Mouse (Mus musculus): ENCODE measurements at regions not wholly inside any gene's neighbourhood (a gene's known extent, or its start where the extent isn't known, plus 50 kb on each side); places are given as distances from the start of the nearest gene placed in this dataset.

DNA sequence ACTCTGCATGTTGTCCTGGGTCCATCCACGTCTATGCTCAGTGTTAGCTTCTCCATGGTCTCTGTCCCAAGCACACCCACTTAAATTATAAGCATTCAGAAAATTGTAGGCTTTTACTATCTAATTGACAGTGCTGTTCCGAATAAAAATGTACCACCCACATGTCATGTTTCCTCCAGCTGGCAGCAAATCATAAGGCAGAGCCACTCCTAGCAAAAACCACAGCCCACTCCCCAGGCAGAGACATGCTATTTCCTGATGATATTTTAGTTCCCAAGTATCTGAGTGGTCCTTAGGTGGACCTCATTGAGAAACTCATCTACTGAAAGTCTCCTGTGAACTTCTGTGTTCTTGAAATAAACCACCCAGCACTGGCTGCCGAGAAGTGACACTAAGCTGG, 117.1 kb downstream of the Spata18 start:
- Histone ChIP-seq H3K27ac (ENCODE audit: insufficient read depth, low read depth, low read length) (no peak overlapping the region), H3K36me3 (ENCODE audit: control insufficient read depth, insufficient read depth, low read length) (no peaks in the 10 kb centered on the region)
- 59% methylated on average over 3 of the region's 3 CpGs for WGBS

DNA sequence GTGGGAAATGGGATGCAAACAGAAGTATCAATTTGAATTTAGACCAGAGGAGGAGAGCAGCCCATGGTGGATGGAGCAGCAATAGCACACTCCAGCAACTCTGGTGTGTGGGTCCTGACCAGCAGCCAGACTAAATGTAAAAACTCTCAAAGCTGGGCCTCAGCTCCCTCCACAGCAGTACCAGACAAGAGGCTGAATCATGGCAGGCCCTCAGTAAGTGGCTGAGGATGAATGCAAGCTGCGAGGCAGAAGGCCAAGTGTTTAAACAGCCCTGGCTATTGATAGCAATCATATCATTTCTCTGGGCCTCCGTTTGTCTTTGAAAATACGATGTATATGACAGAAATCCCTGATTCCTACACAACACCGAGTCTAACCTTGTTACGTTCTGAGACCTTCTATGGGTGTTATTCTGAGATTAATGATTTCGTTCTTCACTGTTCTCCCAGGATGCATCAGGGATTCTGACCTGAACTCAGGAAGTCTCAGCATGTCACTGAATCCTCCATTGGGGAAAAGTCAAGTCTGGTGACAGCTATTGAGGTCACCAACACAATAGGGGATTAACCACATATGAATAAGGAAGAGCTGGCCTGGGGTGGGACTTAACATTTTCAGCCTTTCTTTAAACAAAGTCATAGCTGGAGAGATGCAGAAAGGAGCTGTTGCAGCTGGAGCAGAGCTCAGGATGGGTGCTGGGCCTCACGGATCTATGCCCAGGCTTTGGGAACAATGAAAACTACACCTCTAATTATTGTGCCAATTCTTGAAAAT, 124.8 kb downstream of the Spata18 start:
- Histone ChIP-seq H3K4me3 (ENCODE audit: low read depth, low read length) (no peak overlapping the region), H3K27me3 (ENCODE audit: control insufficient read depth, insufficient read depth, low read length) (no peaks in the 10 kb centered on the region), H3K27ac (ENCODE audit: insufficient read depth, low read depth, low read length) (no peak overlapping the region), H3K36me3 (ENCODE audit: control insufficient read depth, insufficient read depth, low read length) (no peaks in the 10 kb centered on the region), H3K4me1 (ENCODE audit: control insufficient read depth, insufficient read depth, insufficient read length, low read length) (no peaks in the 10 kb centered on the region)
- 73% methylated on average over 7 of the region's 7 CpGs for WGBS
- TF ChIP-seq CTCF (IDR thresholded peaks at IDR 0.05; ENCODE audit: extremely low read depth, insufficient read length, insufficient replicate concordance, low read depth, low read length) (no peak), POLR2A (IDR thresholded peaks at IDR 0.05; ENCODE audit: low read depth, low read length) (no peak)

More for the DNA sequence above, 117.1 kb downstream of the Spata18 start:
- no peaks in the 10 kb centered on the region for H3K4me1 ChIP-seq (ENCODE audit: control insufficient read depth, insufficient read depth, insufficient read length, low read length)
- H3K4me3 ChIP-seq (ENCODE audit: low read depth, low read length): no peak overlapping the region
- TF ChIP-seq CTCF (IDR thresholded peaks at IDR 0.05; ENCODE audit: extremely low read depth, insufficient read length, insufficient replicate concordance, low read depth, low read length) (no peak), POLR2A (IDR thresholded peaks at IDR 0.05; ENCODE audit: low read depth, low read length) (no peak)
- no peaks in the 10 kb centered on the region for H3K27me3 ChIP-seq (ENCODE audit: control insufficient read depth, insufficient read depth, low read length)

DNA sequence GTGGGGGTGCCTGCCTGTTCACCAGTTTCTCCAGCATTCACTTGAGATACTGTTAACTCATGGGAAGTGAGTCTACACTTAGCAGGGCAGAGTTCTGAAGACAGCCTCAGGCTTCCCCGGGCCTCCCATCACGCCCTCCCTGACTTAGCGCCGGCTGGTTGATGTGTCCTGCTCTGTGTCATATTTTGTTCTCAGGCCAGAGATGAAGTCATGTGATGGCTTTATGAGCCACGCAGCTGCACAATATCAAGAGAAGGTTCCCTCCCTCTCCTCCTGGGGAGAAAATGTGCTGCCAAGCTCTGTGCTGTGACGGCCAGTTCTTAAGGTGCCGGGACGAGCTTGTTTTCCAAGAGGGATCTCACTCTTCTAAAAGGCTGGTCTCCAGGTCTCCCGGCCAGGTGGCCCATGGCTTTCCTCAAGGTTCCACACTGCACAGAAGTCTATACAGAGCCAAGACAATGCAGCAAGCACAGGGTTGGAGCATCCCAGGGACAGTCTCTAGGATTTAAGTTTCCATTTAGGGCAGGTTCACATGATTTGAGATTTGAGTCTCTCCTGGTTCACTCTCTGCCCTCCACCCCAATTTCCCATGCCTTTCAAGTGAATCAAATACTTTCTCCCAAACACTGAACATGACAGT, 126.2 kb downstream of the Spata18 start:
- Histone ChIP-seq H3K4me1 (ENCODE audit: control insufficient read depth, insufficient read depth, insufficient read length, low read length) (peaks cover 3% of the 10 kb centered on the region; the same call in 1 of the 2 replicates), H3K27ac (ENCODE audit: insufficient read depth, low read depth, low read length) (peak overlapping the region; percentile 45; the same call in 1 of the 2 replicates), H3K36me3 (ENCODE audit: control insufficient read depth, insufficient read depth, low read length) (no peaks in the 10 kb centered on the region), H3K27me3 (ENCODE audit: control insufficient read depth, insufficient read depth, low read length) (no peaks in the 10 kb centered on the region), H3K4me3 (ENCODE audit: low read depth, low read length) (no peak overlapping the region)
- 43% methylated on average over 9 of the region's 9 CpGs for WGBS
- TF ChIP-seq CTCF (IDR thresholded peaks at IDR 0.05; ENCODE audit: extremely low read depth, insufficient read length, insufficient replicate concordance, low read depth, low read length): no peak
- no peak for TF ChIP-seq POLR2A (IDR thresholded peaks at IDR 0.05; ENCODE audit: low read depth, low read length)

DNA sequence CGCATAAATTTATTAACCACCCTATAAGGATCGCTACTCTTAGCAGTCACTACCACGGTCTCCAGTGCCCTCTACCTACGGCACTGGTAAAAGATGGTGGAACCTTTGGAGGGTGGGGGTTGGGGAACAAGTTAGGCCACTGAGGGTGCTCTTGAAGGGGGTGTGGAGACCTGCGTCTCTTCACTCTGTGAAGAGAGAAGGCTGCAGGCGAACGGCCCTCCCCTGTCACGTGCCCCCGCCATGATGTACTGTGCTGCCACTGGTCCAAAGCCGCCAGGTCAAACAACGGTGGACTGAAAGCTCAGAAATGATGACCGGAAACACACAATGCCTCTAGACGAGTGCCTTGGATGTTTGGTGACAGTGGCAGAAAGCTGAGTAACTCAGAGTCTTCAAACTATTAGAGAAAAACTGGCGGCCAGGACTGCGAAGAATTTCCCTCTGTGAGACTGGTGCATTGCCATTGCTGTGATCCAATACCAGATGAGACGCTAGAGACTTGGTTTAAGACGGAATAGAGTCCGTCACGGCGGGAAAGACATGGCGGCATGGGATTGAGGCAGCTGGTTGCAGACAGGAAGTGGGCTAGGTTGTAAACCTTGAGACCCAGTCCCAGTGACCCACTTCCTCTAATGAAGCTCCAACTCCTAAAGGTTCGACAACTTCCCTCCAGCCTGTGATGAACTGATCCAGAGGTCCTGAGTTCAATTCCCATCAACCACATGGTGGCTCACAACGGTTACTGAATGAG, 130.2 kb downstream of the Spata18 start:
- Histone ChIP-seq H3K27me3 (ENCODE audit: control insufficient read depth, insufficient read depth, low read length) (no peaks in the 10 kb centered on the region), H3K36me3 (ENCODE audit: control insufficient read depth, insufficient read depth, low read length) (no peaks in the 10 kb centered on the region), H3K4me3 (ENCODE audit: low read depth, low read length) (no peak overlapping the region), H3K27ac (ENCODE audit: insufficient read depth, low read depth, low read length) (no peak overlapping the region), H3K4me1 (ENCODE audit: control insufficient read depth, insufficient read depth, insufficient read length, low read length) (peaks cover 4% of the 10 kb centered on the region; the same call in 1 of the 2 replicates)
- TF ChIP-seq CTCF (IDR thresholded peaks at IDR 0.05; ENCODE audit: extremely low read depth, insufficient read length, insufficient replicate concordance, low read depth, low read length) (no peak), POLR2A (IDR thresholded peaks at IDR 0.05; ENCODE audit: low read depth, low read length) (no peak)
- 91% methylated on average over 23 of the region's 23 CpGs for WGBS

DNA sequence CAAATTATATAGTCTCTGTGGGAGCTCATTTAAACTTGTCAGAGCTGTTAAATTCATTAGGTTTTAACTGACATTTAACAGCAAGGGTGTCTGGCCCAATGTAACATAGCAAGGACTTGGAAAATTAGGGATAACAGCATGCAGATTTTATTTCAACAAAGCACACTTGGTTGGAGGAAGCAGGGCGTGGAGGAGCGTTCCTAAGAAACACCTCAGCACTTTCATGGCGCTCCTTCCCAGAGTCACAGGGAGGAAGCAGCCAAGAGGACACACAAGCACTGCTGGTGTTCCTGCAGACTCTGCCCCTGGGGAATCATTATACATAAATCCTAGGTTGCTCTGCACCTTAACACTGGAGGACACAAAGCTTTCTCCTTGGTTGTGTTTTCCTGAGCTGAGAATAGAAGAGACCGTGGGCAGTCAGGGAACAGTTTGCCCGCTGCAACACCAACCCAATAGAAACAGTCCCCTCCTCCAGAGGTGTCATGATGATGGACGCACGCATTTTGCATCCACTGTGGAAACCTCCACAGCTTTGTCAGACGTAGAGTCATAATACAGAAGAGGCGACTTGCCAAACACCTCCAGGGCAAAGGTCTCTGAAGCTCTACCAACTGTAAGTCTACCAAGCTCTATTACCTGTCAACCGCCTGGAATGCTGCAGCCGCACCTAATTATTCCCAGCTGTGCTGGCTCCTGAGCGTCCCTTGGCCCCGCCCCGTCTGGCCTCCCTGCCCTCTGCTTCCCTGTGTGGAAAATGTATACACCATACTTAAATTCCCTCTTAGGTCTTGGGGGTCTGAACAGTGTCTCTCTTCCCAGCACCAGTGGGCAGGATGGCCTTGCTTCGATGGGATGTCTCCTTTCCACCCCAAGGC, 131.3 kb downstream of the Spata18 start:
- Histone ChIP-seq H3K4me1 (ENCODE audit: control insufficient read depth, insufficient read depth, insufficient read length, low read length) (peaks cover 4% of the 10 kb centered on the region; the same call in 1 of the 2 replicates), H3K27ac (ENCODE audit: insufficient read depth, low read depth, low read length) (no peak overlapping the region), H3K27me3 (ENCODE audit: control insufficient read depth, insufficient read depth, low read length) (no peaks in the 10 kb centered on the region), H3K4me3 (ENCODE audit: low read depth, low read length) (no peak overlapping the region), H3K36me3 (ENCODE audit: control insufficient read depth, insufficient read depth, low read length) (no peaks in the 10 kb centered on the region)
- 34% methylated on average over 15 of the region's 15 CpGs for WGBS
- TF ChIP-seq POLR2A (IDR thresholded peaks at IDR 0.05; ENCODE audit: low read depth, low read length): no peak

DNA sequence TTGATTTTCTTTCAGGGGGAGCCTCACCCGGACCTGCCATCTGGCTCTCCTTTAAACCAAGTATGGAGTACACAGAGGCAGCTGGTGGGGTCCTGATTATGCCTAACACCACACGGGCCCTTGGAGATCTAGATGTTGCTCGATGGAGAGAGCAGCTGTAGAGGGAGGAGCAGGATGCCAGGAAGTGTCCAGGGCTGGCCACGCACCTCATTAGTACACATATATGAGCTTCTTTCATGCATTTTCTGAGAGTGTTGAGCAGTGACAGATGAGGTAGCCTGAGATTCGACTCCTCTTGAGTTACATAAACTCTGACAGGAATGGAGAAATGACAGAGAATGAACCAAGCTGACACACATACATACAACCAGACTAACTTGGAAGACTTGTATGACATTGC, 136.1 kb downstream of the Spata18 start:
- Histone ChIP-seq H3K36me3 (ENCODE audit: control insufficient read depth, insufficient read depth, low read length) (no peaks in the 10 kb centered on the region), H3K4me3 (ENCODE audit: low read depth, low read length) (no peak overlapping the region), H3K4me1 (ENCODE audit: control insufficient read depth, insufficient read depth, insufficient read length, low read length) (peaks cover 3% of the 10 kb centered on the region; the same call in 1 of the 2 replicates), H3K27ac (ENCODE audit: insufficient read depth, low read depth, low read length) (no peak overlapping the region), H3K27me3 (ENCODE audit: control insufficient read depth, insufficient read depth, low read length) (no peaks in the 10 kb centered on the region)
- no peak for TF ChIP-seq CTCF (IDR thresholded peaks at IDR 0.05; ENCODE audit: extremely low read depth, insufficient read length, insufficient replicate concordance, low read depth, low read length)
- no peak for TF ChIP-seq POLR2A (IDR thresholded peaks at IDR 0.05; ENCODE audit: low read depth, low read length)
- WGBS: 70% methylated on average over 5 of the region's 5 CpGs

All from small intestine, adult 2 months (tissue).